Mouse (Mus musculus) left cerebral cortex, adult 9 months (tissue): Measurements from ENCODE around the gene Slc5a6.

Source experiments
- DNase-seq, 2 experiments: peaks; one replicate each; pipeline ENCODE4 v3.0.0; 2022; ENCODE audit warnings: low spot score in 2 of 2

Gene Slc5a6

DNA sequence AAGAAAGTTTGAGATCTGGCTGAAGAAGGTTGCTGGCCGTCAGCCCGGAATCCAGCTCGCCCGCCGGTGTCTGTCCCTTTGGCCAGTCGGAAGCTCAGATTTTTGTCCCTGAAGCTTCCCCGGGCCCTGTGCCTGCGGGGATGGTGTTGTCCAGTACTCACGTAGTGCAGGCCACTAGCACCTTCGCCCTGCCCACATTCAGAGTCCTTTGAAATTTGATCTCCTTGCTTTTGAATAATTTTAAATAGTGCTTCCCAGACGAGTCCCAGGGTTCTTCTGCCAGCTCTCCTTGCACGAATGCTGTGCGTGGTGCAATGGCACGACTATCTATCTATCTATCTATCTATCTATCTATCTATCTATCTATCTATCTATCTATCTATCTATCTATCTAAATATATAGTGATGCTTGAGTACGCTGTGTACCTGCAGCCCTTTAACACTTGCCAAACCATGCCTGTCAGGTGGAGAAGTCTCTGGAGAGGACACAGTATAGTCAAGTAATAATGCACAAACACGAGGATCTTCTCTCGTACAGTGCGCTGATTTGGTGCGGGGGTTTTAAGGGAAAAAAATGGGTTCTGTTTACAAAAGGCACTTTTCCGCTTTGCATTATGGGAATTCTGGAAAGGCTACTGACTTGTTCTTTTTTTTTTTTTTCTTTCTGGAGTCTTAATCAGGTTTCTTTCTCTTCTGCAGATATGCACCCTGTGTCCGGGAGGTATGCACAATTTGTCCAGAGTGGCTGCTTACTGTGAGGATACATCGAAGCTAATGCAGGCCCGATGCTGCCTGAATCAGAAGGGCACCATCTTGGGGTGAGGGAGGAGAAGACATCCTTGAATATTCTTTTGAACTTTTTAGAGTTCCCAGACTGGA, at the start of gene Slc5a6:
Slc5a6 (minus strand) TSS at position 162 of the 879 bp plus-strand sequence.
- peak in 1 of 2 experiments; percentile 56 for DNase-seq

DNA sequence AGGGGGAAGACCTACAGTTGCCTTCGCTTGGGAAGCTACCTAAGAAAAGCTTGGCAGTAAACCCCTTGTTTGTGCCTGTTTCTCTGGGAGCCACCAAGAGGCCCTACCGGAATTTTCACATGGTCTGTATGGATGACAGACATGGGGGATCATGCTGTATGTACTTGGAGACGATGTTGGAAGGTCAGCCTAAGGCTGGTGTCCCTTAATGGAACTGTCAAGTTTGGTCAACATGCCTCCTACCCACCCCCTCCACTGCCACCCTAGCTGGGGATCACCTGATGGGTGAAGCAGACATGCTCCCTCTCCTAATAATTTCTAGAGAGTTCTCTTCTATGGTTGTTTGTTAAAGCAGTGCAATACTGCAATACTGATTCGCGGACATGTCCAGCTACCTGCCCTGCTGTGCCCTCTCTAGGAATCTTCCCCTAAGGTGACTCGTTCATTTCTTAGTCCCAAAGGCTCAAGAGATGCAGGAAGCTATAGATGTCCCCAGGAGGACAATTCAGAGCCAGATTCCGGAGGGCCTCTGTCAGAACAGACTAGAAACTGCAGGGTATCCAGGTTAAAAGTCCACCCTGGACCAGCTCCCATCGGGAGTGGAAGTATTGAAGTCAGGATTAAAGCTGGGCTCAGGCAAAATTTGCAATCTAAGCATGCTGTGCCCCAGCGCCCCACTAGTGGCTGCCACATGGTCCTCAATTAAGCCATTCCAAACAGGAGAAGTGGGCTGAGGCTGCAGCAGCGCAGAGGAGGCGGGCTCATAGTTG, 47.2 kb upstream of the Slc5a6 start:
- DNase-seq, result no peak

DNA sequence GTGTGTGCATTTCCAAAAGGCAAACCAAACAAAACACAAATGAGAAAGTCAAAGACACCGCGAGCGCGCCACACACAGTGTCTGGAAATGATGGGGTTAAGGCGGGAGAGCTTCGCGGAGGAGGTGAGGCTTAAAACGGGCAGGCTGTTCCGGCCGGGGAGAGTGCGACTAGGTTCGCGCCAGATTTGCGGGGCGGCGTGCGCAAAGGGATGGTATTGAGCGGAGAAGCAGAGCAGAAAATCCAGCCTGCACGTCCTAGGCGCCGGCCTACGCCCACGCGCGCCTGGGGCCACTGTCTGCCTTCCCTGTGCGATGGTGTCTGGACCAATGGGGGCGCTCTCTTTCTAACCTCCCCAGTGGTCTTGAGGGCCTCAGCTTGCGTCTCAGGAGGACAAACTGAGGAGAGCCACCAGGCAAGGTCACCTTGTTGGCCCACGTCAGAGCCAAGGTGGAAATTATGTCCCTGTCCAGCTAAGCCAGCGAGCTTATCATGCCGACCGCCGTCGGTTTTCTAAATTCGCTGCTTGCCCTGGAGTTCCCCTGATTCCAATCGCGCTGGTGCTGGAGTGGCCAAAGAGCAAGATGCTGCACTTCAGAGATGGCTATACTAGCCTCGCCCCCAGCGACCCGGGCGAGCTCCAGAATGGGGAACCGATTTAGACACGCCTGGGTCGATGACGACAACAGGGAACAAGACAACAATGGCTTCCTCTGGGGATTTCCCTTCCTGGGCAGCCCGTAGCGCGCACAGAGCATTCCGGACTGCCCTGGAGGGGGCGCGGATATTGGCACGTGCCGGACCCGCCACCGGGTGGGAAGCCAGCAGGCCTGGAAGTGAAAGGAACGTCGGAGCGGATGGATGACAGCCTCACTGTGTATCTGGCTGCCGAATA, 46.3 kb upstream of the Slc5a6 start:
- peak in 1 of 2 experiments; percentile 71 for DNase-seq

DNA sequence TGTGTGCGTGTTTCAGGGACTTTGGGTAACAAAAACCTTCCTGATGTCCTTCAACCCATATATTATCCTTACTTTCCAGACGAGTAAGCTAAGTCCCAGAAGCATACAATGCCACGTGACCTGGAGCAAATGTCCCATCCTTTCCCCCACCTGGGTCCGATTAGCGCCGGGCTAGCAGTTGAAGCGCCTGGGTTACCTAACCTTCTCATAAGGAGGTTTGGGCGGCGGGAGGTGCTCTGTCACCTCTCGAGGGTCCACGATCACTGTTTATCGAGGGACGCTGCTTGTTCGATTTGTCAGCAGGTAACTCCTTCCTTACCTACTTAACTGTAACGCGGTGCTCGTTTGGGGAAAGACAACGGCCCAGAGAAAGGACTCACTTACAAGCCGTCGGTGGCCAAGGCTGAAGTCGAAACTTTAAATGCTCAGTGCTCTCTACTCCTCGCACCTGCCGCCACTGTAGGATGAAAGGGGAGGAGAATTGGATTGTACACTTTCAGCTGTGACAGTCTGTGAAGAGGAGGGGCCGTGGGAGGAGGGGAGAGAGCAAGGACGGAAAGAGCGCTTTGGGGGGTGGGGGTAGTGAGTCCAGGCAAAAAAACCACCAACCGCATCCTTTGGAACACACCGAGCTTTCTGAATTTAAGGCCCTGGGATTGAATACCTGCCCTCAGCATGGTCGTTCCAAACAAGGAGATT, 45.5 kb upstream of the Slc5a6 start:
- peak in 1 of 2 experiments; percentile 44 for DNase-seq

DNA sequence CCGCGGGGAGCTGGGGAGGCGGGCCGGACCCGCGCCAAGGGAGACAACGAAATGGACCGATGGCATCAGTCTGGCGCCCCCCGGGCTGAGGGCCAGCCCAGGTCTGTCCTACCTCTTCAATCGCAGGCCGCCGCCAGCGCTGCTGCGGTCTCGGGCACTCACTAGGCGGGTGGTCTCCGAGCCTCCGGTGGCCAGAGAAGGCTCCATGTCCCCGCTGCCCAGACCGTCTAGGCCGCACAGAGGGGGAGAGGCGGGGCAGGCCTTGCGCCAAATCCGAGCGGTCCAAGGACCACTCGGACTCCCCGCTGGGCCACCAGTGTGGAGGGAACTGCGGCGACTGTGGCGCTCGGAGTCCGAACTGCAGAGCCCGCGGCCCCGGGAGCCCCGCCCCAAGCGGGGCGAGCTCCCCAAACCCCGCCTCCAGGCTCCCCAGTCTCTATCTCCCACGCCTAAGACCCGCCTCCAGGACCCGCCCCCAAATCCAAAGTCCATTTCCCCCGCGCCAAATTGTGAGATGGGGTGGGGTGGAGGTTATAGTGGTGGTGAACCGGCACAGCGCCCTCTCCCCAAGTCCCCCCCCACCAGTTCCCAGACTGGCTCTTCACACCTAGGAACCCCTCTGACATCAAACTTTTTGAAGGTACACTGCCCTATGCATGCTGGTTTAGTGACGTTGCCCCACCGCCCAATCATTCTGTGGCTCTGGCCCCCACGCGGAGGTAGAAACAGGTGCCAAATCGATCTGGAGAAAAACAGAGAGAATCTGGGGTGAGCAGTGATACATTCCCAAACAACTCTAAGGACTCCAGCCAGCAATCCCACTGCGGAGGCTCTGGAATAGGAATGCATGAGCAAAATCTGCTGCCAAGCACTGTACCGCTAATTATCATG, 44.7 kb upstream of the Slc5a6 start:
- peak in 1 of 2 experiments; percentile 67 for DNase-seq

DNA sequence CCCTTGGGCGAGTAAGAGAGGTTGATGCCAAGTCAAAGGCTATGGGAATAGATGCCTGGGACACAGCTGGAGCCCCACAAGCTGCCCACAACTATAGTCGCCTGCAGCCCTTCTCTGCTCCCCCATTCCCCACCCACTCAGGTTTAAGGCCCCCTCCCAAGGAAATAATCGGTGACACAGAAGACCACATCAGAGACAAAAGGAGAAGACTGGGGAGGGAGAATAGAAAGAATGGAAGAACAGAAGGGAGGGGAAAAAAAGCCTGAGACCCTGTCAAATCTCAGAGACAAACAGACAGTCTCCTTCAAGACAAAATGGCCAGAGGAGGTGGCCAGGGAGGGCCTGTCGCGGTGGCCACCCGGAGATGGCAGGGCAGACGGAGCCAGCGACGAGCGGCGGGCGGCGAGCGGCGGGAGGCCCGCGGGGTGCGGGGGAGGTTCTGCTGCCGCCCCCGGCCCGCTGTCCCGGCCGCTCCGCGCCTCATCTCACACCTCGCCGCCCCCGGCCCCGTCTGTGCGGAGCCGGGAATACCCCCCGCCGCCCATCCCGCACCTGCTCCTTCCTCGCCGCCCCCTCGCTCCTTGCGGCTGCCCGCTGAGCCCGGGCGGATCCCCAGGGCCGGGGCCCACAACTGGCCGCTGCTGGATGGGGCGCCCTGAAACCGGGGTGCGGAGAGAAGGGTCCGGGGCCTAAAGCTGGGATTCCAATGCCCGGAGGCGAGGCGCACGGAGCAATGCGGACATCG, 43.7 kb upstream of the Slc5a6 start:
- peak in 1 of 2 experiments; percentile 66 for DNase-seq

DNA sequence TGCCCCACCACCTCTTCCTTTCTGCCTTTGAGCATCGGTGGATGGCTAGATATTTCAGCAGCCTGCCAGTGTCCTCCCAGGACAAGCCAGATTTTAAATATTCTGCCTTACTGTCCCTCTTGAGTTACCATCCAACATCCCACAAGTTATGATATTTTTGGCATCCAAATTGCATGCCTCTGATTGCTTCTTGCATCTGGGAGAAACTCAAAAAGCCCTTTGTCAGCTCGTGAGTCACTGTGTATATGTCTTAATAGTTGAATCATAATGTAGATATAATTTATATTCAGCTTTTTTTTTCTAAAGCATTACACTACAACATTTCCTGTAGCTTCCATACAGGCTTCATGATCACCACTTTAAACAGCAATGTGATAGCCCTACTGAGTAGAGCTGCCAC, 38.4 kb upstream of the Slc5a6 start:
- DNase-seq, result no peak

DNA sequence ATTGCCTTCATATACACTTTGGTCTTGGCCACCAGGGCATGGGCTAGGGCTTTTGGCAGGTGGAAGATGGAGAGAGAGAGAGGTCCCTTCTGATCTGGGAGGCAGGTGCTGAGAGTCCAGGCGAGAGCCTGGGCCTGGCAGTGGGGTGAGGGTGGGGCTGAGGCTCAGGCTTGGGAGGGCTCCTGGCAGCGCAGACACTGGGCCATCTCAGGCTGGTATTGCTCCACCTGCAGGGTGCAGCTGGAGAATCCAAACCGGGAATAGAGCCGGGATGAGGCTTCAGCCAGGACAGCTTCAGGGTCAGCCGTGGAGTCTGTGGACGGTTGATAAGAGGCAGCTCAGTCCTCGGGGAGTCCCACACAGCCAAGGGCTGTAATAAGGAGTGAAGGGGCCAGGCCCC, 37.9 kb upstream of the Slc5a6 start:
- no peak for DNase-seq

DNA sequence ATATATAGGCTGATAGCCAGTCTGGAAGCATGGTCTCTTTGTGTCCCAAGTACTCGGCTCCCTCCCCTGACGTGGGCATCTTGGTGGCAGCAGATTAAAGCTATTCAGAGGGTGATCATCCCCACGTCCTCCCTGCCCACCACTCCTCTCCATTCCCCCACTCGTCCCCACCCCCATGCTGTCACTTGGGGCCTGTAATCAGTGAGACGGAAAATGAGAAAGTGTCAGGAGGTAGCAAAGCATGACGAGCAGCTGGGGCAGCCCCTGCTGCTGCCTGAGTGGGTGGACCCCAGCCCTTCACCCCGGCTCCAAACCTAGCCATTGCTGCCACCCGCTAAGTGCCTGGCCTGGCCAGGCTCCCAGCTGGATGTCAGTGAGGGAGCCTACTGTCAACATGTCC, 35.2 kb upstream of the Slc5a6 start:
- DNase-seq, result no peak

DNA sequence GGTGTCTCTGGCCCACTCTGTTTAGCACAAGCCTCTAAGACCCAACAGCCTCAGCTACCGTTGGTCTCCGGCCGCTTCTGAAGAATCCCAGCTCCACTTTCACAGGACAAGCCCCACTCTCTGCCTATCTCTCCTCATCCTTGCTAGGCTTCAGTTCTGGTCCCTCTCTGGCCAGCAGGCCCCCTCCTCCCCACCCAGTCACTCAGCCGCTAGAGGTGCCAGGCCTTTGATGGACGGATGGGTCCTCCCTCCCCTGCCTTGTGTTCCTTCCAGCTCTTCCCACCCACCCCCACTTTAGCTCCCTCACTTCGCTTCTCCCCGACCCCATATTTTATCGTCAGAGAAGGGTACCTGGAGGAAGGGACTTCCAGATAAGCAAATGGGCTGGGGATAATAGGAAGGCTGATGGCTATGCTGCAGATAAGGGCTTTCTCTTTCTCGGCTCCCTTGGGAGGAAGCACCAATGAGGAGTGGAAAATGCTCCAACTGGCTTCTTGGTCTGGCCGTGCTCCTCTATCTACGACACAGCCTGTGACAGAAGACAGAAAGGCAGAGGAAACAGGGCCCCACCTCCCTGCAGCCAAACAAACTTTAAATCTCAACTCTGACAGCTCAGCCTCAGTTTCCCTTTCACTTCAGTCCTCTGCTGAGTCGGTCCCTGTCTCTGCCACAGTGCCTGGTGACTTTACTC, 34.4 kb upstream of the Slc5a6 start:
- no peak for DNase-seq

DNA sequence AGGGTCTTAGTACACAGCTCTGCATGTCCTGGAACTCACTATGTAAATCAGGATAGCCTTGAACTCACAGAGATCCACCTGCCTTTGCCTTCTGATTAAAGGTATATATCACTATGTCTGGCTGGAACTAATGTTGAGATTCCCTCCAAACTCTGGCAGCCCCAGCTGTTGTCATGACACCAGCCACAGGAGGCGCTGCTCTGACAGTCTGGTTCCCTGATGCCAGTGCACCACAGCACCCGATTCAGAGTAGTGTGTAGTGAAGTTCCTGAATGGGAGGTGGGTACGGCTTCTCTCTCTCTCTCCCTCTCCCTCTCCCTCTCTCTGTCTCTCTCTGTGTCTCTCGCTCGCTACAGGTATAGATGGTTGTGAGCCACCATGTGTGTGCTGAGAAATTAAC, 33.6 kb upstream of the Slc5a6 start:
- DNase-seq, result peak in 1 of 2 experiments; percentile 54

DNA sequence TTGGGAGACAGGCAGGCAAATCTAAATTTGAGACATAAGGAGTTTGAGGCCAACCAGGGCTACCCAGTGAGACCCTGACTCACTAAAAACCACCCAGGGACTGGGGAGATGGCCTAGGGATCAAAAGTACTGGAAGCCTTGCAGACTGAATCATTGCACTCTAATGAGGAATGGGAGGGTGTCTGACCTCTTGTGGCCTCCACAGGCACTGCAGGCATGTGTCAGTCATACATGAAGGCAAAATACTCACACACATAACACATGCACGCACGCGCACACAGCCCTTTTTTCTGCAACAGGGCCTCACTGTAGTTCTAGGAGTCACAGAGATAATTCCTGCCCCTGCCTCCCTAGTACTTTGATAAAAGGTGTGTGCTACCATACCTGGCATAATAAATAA, 32.7 kb upstream of the Slc5a6 start:
- DNase-seq, result no peak

DNA sequence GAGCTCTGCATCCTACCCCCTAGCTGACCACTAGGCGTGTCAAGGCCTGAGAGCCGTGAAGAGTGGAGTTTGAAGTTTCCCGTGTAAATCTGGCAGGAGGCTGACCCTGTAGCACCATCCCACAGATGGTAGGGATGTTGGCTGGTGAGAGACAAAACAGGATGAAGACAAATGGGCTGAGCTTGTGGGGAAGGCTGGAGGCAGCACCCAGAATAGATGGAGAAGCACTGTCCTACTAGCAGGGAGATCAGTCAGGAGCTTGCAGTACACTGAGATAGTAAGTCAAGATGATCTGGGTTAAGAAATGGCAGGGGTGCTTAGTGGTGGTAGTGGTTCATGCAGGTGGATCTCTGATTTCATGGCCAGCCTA, 32.1 kb upstream of the Slc5a6 start:
- DNase-seq, result peak in 1 of 2 experiments; percentile 39

DNA sequence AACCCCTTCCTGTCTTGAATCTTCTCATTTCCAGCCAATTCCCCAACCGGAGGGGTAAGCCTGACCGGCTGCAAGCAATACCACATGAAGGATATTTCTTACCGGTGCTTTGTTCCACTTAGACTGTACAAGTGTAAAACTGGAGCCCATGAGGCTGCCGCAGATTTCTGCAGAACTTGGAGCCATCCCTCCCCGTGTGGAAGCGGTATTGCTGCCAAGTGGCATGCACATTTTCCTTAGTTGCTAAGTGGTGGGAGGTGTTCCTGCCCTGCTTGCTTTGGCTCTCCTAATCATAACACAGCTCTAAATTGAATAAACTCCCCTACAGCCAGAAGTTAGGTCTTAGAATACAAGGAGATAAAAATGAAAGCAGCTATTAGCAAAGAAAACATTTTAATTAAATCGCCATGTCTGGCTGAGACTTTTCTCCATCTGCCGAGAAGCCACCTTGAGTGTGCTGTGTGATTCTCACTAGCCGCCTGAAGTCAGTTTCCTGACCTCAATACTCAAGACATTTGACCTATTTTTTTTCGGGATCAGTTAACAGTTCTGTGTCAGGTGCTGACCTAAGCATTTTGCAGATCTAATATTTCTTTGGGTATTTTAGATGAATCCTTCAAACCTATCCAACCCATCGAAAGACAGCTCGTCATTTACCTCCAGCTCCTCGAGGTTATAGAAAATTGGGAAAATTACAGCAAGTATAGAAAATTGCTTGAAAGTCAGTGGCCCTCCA, 31.5 kb upstream of the Slc5a6 start:
- DNase-seq, result peak; percentile 40 to 82

DNA sequence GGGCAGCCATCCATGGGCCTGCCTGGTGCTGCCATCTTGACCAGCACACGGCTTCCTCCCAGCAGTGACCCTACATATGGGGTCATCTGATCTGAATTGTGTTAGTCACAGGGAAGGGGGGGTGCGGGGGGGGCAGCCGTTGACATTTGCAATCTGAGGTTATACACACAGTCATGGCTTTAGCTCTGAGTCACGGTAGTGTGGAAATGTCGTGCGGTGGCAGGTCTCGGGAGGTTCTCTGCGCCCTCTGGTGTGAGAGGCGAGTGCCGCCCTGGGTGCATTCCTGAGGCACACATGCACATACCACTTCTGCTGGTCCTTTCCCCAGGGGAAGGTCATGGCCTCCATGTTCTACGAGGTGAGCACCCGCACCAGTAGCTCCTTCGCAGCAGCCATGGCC, 27.6 kb upstream of the Slc5a6 start:
- DNase-seq, result no peak

DNA sequence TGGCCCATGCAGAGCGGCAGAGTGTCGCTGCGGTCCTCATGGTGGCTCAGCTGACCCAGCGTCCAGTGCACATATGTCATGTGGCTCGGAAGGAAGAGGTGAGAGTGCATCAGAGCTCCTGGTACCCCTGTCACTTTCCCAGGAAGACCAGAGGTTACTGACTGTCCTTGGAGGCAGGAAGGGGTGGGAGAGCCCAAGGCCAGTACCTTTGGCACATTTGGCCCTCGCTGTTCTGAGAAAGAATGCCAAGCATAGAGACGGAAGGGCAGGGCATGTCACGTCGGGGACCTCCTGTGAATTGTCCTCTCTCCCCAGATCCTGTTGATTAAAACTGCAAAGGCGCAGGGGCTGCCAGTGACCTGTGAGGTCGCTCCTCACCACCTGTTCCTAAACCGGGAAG, 24.5 kb upstream of the Slc5a6 start:
- DNase-seq, result no peak

DNA sequence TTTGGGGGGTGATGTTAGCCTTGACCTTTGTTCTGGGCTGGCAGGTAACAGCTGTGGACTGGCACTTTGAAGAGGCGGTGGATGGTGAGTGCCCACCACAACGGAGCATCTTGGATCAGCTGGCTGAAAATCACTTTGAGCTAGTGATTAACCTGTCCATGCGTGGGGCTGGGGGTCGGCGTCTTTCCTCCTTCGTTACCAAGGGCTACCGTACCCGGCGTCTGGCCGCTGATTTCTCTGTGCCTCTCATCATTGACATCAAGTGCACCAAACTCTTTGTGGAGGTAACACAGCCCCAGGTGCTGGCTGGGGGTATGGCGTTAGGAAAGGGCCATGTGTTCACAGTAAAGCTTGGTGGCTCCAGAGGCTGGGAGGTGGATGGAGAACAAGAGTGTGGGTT, 23.1 kb upstream of the Slc5a6 start:
- no peak for DNase-seq

DNA sequence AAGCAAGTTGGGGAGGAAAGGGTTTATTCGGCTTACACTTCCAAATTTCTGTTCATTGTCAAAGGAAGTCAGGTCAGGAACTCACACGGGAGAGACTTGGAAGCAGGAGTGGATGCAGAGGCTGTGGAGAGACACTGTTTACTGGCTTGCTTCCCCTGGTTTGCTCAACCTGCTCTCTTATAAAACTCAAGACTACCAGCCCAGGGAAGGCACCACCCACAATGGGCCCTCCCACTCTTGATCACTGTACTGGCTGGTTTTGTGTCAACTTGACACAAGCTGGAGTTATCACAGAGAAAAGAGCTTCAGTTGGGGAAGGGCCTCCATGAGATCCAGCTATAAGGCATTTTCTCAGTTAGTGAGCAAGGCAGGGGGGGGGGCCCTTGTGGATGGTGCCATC, 22.3 kb upstream of the Slc5a6 start:
- no peak for DNase-seq
